Mouse (Mus musculus): ENCODE results near the gene Inip. TPM values are rescaled to one million over a fixed set of nuclear protein-coding genes. Genes with fewer than 3 reads are reported as not detected.
A peak's percentile ranks its signal among the peaks of the same experiment; 100 is the strongest.

The Inip gene
- polyA plus RNA-seq, 1 experiment from 2014 or later: 41.4 TPM

GRCm38 (mm10) chr4:59767717-59768116 is 33.7 kb downstream of the Inip start:
- H3K9me3 ChIP-seq (replicated peaks; ENCODE audit: control insufficient read depth, low read length): no peaks in the 10 kb centered on the region
- 0 out of 2 replicates have a peak, but pooled peaks cover 4% of the 10 kb centered on the region for H3K4me1 ChIP-seq (ENCODE audit: control insufficient read depth, insufficient read depth, low read length)
- H3K36me3 ChIP-seq (ENCODE audit: control insufficient read depth, insufficient read depth, low read length): peaks cover 14% of the 10 kb centered on the region; the same call in 1 of the 2 replicates
- no peak overlapping the region for H3K27ac ChIP-seq (ENCODE audit: low read length)
- no peak overlapping the region for H3K4me3 ChIP-seq (replicated peaks; ENCODE audit: low read length)
- ATAC-seq (ENCODE audit: insufficient read depth, low FRiP score): no peak
- H3K27me3 ChIP-seq (ENCODE audit: control insufficient read depth, insufficient read depth, low read length): no peaks in the 10 kb centered on the region
- H3K9ac ChIP-seq (ENCODE audit: low read length): no peak overlapping the region
- 66% methylated on average over 2 of the region's 2 CpGs for WGBS
- H3K4me2 ChIP-seq (ENCODE audit: low read depth, low read length): no peak overlapping the region

- WGBS: 20% methylated on average over 7 of the region's 7 CpGs
- ATAC-seq (ENCODE audit: insufficient read depth, low FRiP score): peak; percentile 64
- H3K27ac ChIP-seq (ENCODE audit: low read length): peak overlapping the region; percentile 80
Observed at GRCm38 (mm10) chr4:59765385-59766005, 35.9 kb downstream of the Inip start.

GRCm38 (mm10) chr4:59764950-59765349 is 36.4 kb downstream of the Inip start:
- Histone ChIP-seq H3K4me3 (replicated peaks; ENCODE audit: low read length) (no peak overlapping the region), H3K36me3 (ENCODE audit: control insufficient read depth, insufficient read depth, low read length) (no peaks in the 10 kb centered on the region), H3K9me3 (replicated peaks; ENCODE audit: control insufficient read depth, low read length) (no peaks in the 10 kb centered on the region), H3K9ac (ENCODE audit: low read length) (peak overlapping the region; percentile 14; the same call in 1 of the 2 replicates), H3K27ac (ENCODE audit: low read length) (peak overlapping the region; percentile 80), H3K27me3 (ENCODE audit: control insufficient read depth, insufficient read depth, low read length) (no peaks in the 10 kb centered on the region), H3K4me2 (ENCODE audit: low read depth, low read length) (peak overlapping the region; percentile 33), H3K4me1 (ENCODE audit: control insufficient read depth, insufficient read depth, low read length) (peaks cover 9% of the 10 kb centered on the region)
- 56% methylated on average over 7 of the region's 7 CpGs for WGBS
- no peak for ATAC-seq (ENCODE audit: insufficient read depth, low FRiP score)

More at GRCm38 (mm10) chr4:59765385-59766005, 35.9 kb downstream of the Inip start:
- H3K27me3 ChIP-seq (ENCODE audit: control insufficient read depth, insufficient read depth, low read length): no peaks in the 10 kb centered on the region
- peak overlapping the region; percentile 14; the same call in 1 of the 2 replicates for H3K9ac ChIP-seq (ENCODE audit: low read length)
- H3K36me3 ChIP-seq (ENCODE audit: control insufficient read depth, insufficient read depth, low read length): peaks cover 2% of the 10 kb centered on the region; the same call in 1 of the 2 replicates
- peak overlapping the region; percentile 33 for H3K4me2 ChIP-seq (ENCODE audit: low read depth, low read length)
- peaks cover 7% of the 10 kb centered on the region for H3K4me1 ChIP-seq (ENCODE audit: control insufficient read depth, insufficient read depth, low read length)
- H3K9me3 ChIP-seq (replicated peaks; ENCODE audit: control insufficient read depth, low read length): no peaks in the 10 kb centered on the region
- no peak overlapping the region for H3K4me3 ChIP-seq (replicated peaks; ENCODE audit: low read length)

- WGBS: 73% methylated on average over 4 of the region's 4 CpGs
- Histone ChIP-seq H3K27ac (ENCODE audit: low read length) (no peak overlapping the region), H3K9me3 (replicated peaks; ENCODE audit: control insufficient read depth, low read length) (no peaks in the 10 kb centered on the region), H3K4me2 (ENCODE audit: low read depth, low read length) (no peak overlapping the region), H3K9ac (ENCODE audit: low read length) (no peak overlapping the region), H3K4me1 (ENCODE audit: control insufficient read depth, insufficient read depth, low read length) (peaks cover 9% of the 10 kb centered on the region), H3K36me3 (ENCODE audit: control insufficient read depth, insufficient read depth, low read length) (no peaks in the 10 kb centered on the region), H3K4me3 (replicated peaks; ENCODE audit: low read length) (no peak overlapping the region), H3K27me3 (ENCODE audit: control insufficient read depth, insufficient read depth, low read length) (no peaks in the 10 kb centered on the region)
- no peak for ATAC-seq (ENCODE audit: insufficient read depth, low FRiP score)
Observed at GRCm38 (mm10) chr4:59761365-59761729, 40.0 kb downstream of the Inip start.

GRCm38 (mm10) chr4:59760636-59761364 is 40.6 kb downstream of the Inip start:
- 44% methylated on average over 10 of the region's 10 CpGs for WGBS
- no peak overlapping the region for H3K9ac ChIP-seq (ENCODE audit: low read length)

GRCm38 (mm10) chr4:59760016-59760415 is 41.4 kb downstream of the Inip start:
- H3K4me1 ChIP-seq (ENCODE audit: control insufficient read depth, insufficient read depth, low read length): peaks cover 8% of the 10 kb centered on the region
- 73% methylated on average over 4 of the region's 4 CpGs for WGBS
- no peaks in the 10 kb centered on the region for H3K9me3 ChIP-seq (replicated peaks; ENCODE audit: control insufficient read depth, low read length)
- H3K27me3 ChIP-seq (ENCODE audit: control insufficient read depth, insufficient read depth, low read length): no peaks in the 10 kb centered on the region
- no peak overlapping the region for H3K4me2 ChIP-seq (ENCODE audit: low read depth, low read length)
- no peak overlapping the region for H3K9ac ChIP-seq (ENCODE audit: low read length)
- H3K27ac ChIP-seq (ENCODE audit: low read length): no peak overlapping the region
- no peak for ATAC-seq (ENCODE audit: insufficient read depth, low FRiP score)
- no peak overlapping the region for H3K4me3 ChIP-seq (replicated peaks; ENCODE audit: low read length)
- H3K36me3 ChIP-seq (ENCODE audit: control insufficient read depth, insufficient read depth, low read length): no peaks in the 10 kb centered on the region

More at GRCm38 (mm10) chr4:59760636-59761364, 40.6 kb downstream of the Inip start:
- Histone ChIP-seq H3K4me1 (ENCODE audit: control insufficient read depth, insufficient read depth, low read length) (peaks cover 9% of the 10 kb centered on the region), H3K27ac (ENCODE audit: low read length) (peak overlapping the region; percentile 21; the same call in 1 of the 2 replicates), H3K9me3 (replicated peaks; ENCODE audit: control insufficient read depth, low read length) (no peaks in the 10 kb centered on the region), H3K4me2 (ENCODE audit: low read depth, low read length) (no peak overlapping the region), H3K27me3 (ENCODE audit: control insufficient read depth, insufficient read depth, low read length) (no peaks in the 10 kb centered on the region), H3K4me3 (replicated peaks; ENCODE audit: low read length) (no peak overlapping the region), H3K36me3 (ENCODE audit: control insufficient read depth, insufficient read depth, low read length) (no peaks in the 10 kb centered on the region)
- ATAC-seq (ENCODE audit: insufficient read depth, low FRiP score): no peak

GRCm38 (mm10) chr4:59757452-59758435 is 43.6 kb downstream of the Inip start:
- H3K4me2 ChIP-seq (ENCODE audit: low read depth, low read length): no peak overlapping the region
- peaks cover 5% of the 10 kb centered on the region for H3K4me1 ChIP-seq (ENCODE audit: control insufficient read depth, insufficient read depth, low read length)
- H3K9ac ChIP-seq (ENCODE audit: low read length): no peak overlapping the region
- H3K36me3 ChIP-seq (ENCODE audit: control insufficient read depth, insufficient read depth, low read length): no peaks in the 10 kb centered on the region
- no peaks in the 10 kb centered on the region for H3K9me3 ChIP-seq (replicated peaks; ENCODE audit: control insufficient read depth, low read length)
- WGBS: 73% methylated on average over 12 of the region's 12 CpGs
- no peaks in the 10 kb centered on the region for H3K27me3 ChIP-seq (ENCODE audit: control insufficient read depth, insufficient read depth, low read length)
- H3K27ac ChIP-seq (ENCODE audit: low read length): no peak overlapping the region
- H3K4me3 ChIP-seq (replicated peaks; ENCODE audit: low read length): no peak overlapping the region
- no peak for ATAC-seq (ENCODE audit: insufficient read depth, low FRiP score)

GRCm38 (mm10) chr4:59756332-59757082 is 44.9 kb downstream of the Inip start:
- no peaks in the 10 kb centered on the region for H3K27me3 ChIP-seq (ENCODE audit: control insufficient read depth, insufficient read depth, low read length)
- H3K4me1 ChIP-seq (ENCODE audit: control insufficient read depth, insufficient read depth, low read length): peaks cover 5% of the 10 kb centered on the region
- 0 out of 2 replicates have a peak, but pooled peaks cover 4% of the 10 kb centered on the region for H3K36me3 ChIP-seq (ENCODE audit: control insufficient read depth, insufficient read depth, low read length)
- no peaks in the 10 kb centered on the region for H3K9me3 ChIP-seq (replicated peaks; ENCODE audit: control insufficient read depth, low read length)
- H3K9ac ChIP-seq (ENCODE audit: low read length): no peak overlapping the region
- H3K27ac ChIP-seq (ENCODE audit: low read length): no peak overlapping the region
- no peak overlapping the region for H3K4me2 ChIP-seq (ENCODE audit: low read depth, low read length)
- no peak for ATAC-seq (ENCODE audit: insufficient read depth, low FRiP score)
- no peak overlapping the region for H3K4me3 ChIP-seq (replicated peaks; ENCODE audit: low read length)
- 73% methylated on average over 9 of the region's 9 CpGs for WGBS

All from stomach, embryonic 16.5 days (tissue).